ENCODE assay signal across 13 mouse cellular contexts in the genomic region with DNA sequence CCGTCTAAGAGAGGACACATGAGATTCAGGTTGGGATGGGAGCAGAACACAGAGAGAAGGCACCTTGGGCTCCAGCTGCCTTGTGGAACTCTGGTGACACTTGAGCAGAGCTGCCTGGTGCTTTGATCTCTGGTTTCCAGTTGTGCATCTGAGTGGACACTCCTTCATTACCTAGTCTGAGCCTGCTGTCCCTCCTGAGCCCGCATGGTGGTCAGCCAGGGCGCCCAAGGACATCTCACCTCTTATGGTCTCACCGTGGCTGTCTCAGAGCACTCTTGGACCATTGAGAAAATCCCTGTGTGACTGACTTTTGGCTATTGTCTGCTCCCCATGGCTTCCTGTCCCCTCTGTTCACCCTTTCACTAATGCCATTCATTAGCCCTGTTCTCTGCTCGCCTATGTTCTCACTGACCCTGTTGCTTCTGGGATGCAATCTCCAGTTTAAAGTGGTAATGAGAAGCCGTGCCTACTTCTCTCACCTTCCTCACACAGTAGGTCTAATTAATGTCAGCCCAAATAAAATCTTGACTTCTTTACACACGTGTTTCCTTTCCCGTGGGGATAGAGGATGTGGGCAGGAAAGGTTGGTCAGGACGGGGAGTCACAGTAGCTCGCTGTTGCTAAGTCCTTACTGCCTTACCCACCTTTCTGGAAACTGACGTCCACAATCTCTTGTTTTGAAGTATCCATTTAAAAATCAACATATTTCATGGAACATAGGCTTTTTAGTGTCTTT.
DNase-seq lines count a peak whose midpoint lies in the region; ATAC-seq lines count a peak whose summit lies in the region.
"Had no signal": no experiment of that assay in that cellular context is flagged by ENCODE, and none has a peak within 500 bp of the region (broad histone marks: within the 10 kb centered on the region; RNA-seq: fewer than 3 reads in every experiment).

No protein-coding gene starts in this region.

- peaks cover 37% of the 10 kb centered on the region for H3K4me1 ChIP-seq in midbrain, embryonic 10.5 days
- H3K4me1 ChIP-seq in midbrain, embryonic 13.5 days (replicated peaks), result peaks cover 25% of the 10 kb centered on the region
- H3K4me1 ChIP-seq: heart, embryonic 12.5 days had no signal

- H3K36me3 ChIP-seq in midbrain, embryonic 10.5 days, result no peaks in the 10 kb centered on the region
- no peaks in the 10 kb centered on the region for H3K36me3 ChIP-seq in midbrain, embryonic 13.5 days
- H3K36me3 ChIP-seq: forebrain, embryonic 10.5 days; heart, embryonic 12.5 days; heart, embryonic 15.5 days had no signal

- H3K27me3 ChIP-seq in midbrain, embryonic 10.5 days (ENCODE audit: low read depth, poor library complexity, severe bottlenecking), result no peaks in the 10 kb centered on the region
- H3K27me3 ChIP-seq in midbrain, embryonic 13.5 days, result no peaks in the 10 kb centered on the region
- H3K27me3 ChIP-seq: forebrain, embryonic 13.5 days; heart, embryonic 12.5 days; heart, embryonic 15.5 days had no signal

- no peaks in the 10 kb centered on the region for H3K9me3 ChIP-seq in midbrain, embryonic 10.5 days (replicated peaks)
- H3K9me3 ChIP-seq in midbrain, embryonic 13.5 days, result no peaks in the 10 kb centered on the region
- H3K9me3 ChIP-seq: forebrain, embryonic 10.5 days; forebrain, embryonic 13.5 days; heart, embryonic 12.5 days; heart, embryonic 15.5 days had no signal

- DNase-seq in midbrain, embryonic 10.5 days (ENCODE audit: low spot score), result peak; percentile 15
- peak; percentile 45 for DNase-seq in 416B (ENCODE audit: low read depth)
- DNase-seq in naive thymus-derived CD4-positive, alpha-beta T cell, adult 2 months (ENCODE audit: low read depth), result peak; percentile 5
- DNase-seq: adrenal gland, adult 8-10 months had no signal

- no peak for ATAC-seq in midbrain, embryonic 13.5 days
- ATAC-seq in common myeloid progenitor, adult 5-6 weeks (replicated peaks; ENCODE audit: low read depth, poor library complexity, severe bottlenecking), result peak; percentile 53; the same call in 1 of the 2 replicates
- ATAC-seq in megakaryocyte progenitor cell, adult 5-6 weeks (replicated peaks; ENCODE audit: poor library complexity), result no peak

- no peak overlapping the region for H3K27ac ChIP-seq in midbrain, embryonic 10.5 days (replicated peaks)
- H3K27ac ChIP-seq in midbrain, embryonic 13.5 days, result no peak overlapping the region
- H3K27ac ChIP-seq: forebrain, embryonic 10.5 days; forebrain, embryonic 13.5 days; heart, embryonic 15.5 days; hindbrain, embryonic 14.5 days; hindbrain, postnatal 0 days had no signal

- no peak overlapping the region for H3K4me2 ChIP-seq in midbrain, embryonic 13.5 days (replicated peaks)
- H3K4me2 ChIP-seq: forebrain, embryonic 13.5 days; heart, embryonic 12.5 days; heart, embryonic 15.5 days; hindbrain, embryonic 14.5 days had no signal

- WGBS in midbrain, embryonic 10.5 days, result 62% methylated on average over 11 of the region's 11 CpGs
- WGBS in midbrain, embryonic 13.5 days, result 54% methylated on average over 11 of the region's 11 CpGs

- no peak overlapping the region for H3K4me3 ChIP-seq in midbrain, embryonic 10.5 days
- no peak overlapping the region for H3K4me3 ChIP-seq in midbrain, embryonic 13.5 days (replicated peaks)
- H3K4me3 ChIP-seq: forebrain, embryonic 10.5 days; forebrain, embryonic 13.5 days; heart, embryonic 12.5 days; heart, embryonic 15.5 days had no signal

- H3K9ac ChIP-seq in midbrain, embryonic 13.5 days (replicated peaks), result no peak overlapping the region
- H3K9ac ChIP-seq: forebrain, embryonic 13.5 days; heart, embryonic 12.5 days; heart, embryonic 15.5 days; hindbrain, embryonic 14.5 days had no signal
